Mouse (Mus musculus): ENCODE results near the gene Hoxb2.

The Hoxb2 gene

GRCm38 (mm10) chr11:96336597-96336996 lies 13.7 kb upstream of the Hoxb2 start:
- no peak for DNase-seq (ENCODE audit: low read depth)

- no peak for DNase-seq (ENCODE audit: low read depth)
Observed at GRCm38 (mm10) chr11:96337026-96337425, 13.3 kb upstream of the Hoxb2 start.

GRCm38 (mm10) chr11:96338957-96339855 lies 11.1 kb upstream of the Hoxb2 start:
- no peak for DNase-seq (ENCODE audit: low read depth)

- no peak for DNase-seq (ENCODE audit: low read depth)
Observed at GRCm38 (mm10) chr11:96340698-96341365, 9.5 kb upstream of the Hoxb2 start.

GRCm38 (mm10) chr11:96341701-96342575 lies 8.4 kb upstream of the Hoxb2 start:
- no peak for DNase-seq (ENCODE audit: low read depth)

GRCm38 (mm10) chr11:96342576-96342930 lies 7.8 kb upstream of the Hoxb2 start:
- no peak for DNase-seq (ENCODE audit: low read depth)

GRCm38 (mm10) chr11:96343206-96343745 lies 7.0 kb upstream of the Hoxb2 start:
- no peak for DNase-seq (ENCODE audit: low read depth)

- no peak for DNase-seq (ENCODE audit: low read depth)
Observed at GRCm38 (mm10) chr11:96344061-96344877, 6.1 kb upstream of the Hoxb2 start.

GRCm38 (mm10) chr11:96344878-96345159 lies 5.5 kb upstream of the Hoxb2 start:
- no peak for DNase-seq (ENCODE audit: low read depth)

GRCm38 (mm10) chr11:96345220-96345892 lies 5.0 kb upstream of the Hoxb2 start:
- DNase-seq (ENCODE audit: low read depth): no peak

GRCm38 (mm10) chr11:96345893-96346806 lies 4.2 kb upstream of the Hoxb2 start:
- DNase-seq (ENCODE audit: low read depth): no peak

GRCm38 (mm10) chr11:96346916-96347520 lies 3.3 kb upstream of the Hoxb2 start:
- DNase-seq (ENCODE audit: low read depth): no peak

- DNase-seq (ENCODE audit: low read depth): no peak
Observed at GRCm38 (mm10) chr11:96347717-96348116, 2.6 kb upstream of the Hoxb2 start.

GRCm38 (mm10) chr11:96348141-96348928 lies 2.0 kb upstream of the Hoxb2 start:
- no peak for DNase-seq (ENCODE audit: low read depth)

GRCm38 (mm10) chr11:96348988-96349387 lies 1.3 kb upstream of the Hoxb2 start:
- DNase-seq (ENCODE audit: low read depth): no peak

- no peak for DNase-seq (ENCODE audit: low read depth)
Observed at GRCm38 (mm10) chr11:96349491-96350340, 609 bp upstream of the Hoxb2 start.

GRCm38 (mm10) chr11:96350791-96351190 lies 466 bp downstream of the Hoxb2 start:
- DNase-seq (ENCODE audit: low read depth): no peak

GRCm38 (mm10) chr11:96351312-96351711 lies 987 bp downstream of the Hoxb2 start:
- no peak for DNase-seq (ENCODE audit: low read depth)
